Mouse (Mus musculus) liver, embryonic 15.5 days (tissue): ENCODE measurements around the gene Tubgcp4. TPM values are rescaled to one million over a fixed set of nuclear protein-coding genes. Genes with fewer than 3 reads are reported as not detected.

Source experiments
- ATAC-seq: fragments of 200-750 bp; cut with Nextera tagmentation; 2 replicates; pipeline ENCODE4 v1.8.0; 2017; ENCODE audit warnings: moderate number of reproducible peaks, mild to moderate bottlenecking, moderate library complexity; ENCODE audit not compliant: insufficient read depth
- H3K27ac ChIP-seq: fragments of 300-500 bp; sonication (generic); replicated peaks from 2 replicates; pipeline ENCODE4 v1.5.1; 2015; ENCODE audit warnings: mild to moderate bottlenecking, inconsistent platforms
- H3K27me3 ChIP-seq: fragments of 300-500 bp; sonication (generic); 2 replicates; pipeline ENCODE4 v1.6.1; 2015; ENCODE audit warnings: mild to moderate bottlenecking, inconsistent platforms
- H3K36me3 ChIP-seq: fragments of 300-500 bp; sonication (generic); replicated peaks from 2 replicates; pipeline ENCODE4 v1.6.1; 2015; ENCODE audit warnings: moderate library complexity, mild to moderate bottlenecking, inconsistent platforms
- H3K4me1 ChIP-seq: fragments of 300-500 bp; sonication (generic); replicated peaks from 2 replicates; pipeline ENCODE4 v1.6.1; 2015; ENCODE audit warnings: inconsistent platforms
- H3K4me2 ChIP-seq: fragments of 300-500 bp; sonication (generic); 2 replicates; pipeline ENCODE4 v1.6.1; 2015; ENCODE audit warnings: moderate library complexity, mild to moderate bottlenecking, inconsistent platforms
- H3K4me3 ChIP-seq: fragments of 300-500 bp; sonication (generic); replicated peaks from 2 replicates; pipeline ENCODE4 v1.5.1; 2015; ENCODE audit warnings: mild to moderate bottlenecking, inconsistent platforms
- H3K9ac ChIP-seq: fragments of 300-500 bp; sonication (generic); 2 replicates; pipeline ENCODE4 v1.6.1; 2015; ENCODE audit warnings: moderate library complexity, mild to moderate bottlenecking, inconsistent platforms
- H3K9me3 ChIP-seq: fragments of 300-500 bp; sonication (generic); replicated peaks from 2 replicates; pipeline ENCODE4 v1.6.1; 2016; ENCODE audit warnings: inconsistent platforms
- WGBS: fragments of 180-500 bp; shearing (Covaris S2); methylation state at CpG from one replicate; pipeline ENCODE4 v1.1.7; 2015; ENCODE audit warnings: mixed read lengths; ENCODE audit not compliant: insufficient replicate concordance; 5-methylcytosine and 5-hydroxymethylcytosine counted together
- polyA plus RNA-seq: library from polyadenylated mRNA; unstranded; fragments of >200 nt; fragmentation: Nextera tagmentation; extraction: Ambion mirVana; gene quantifications from 2 replicates; pipeline ENCODE4 v1.2.1, GENCODE M21; 2015

The Tubgcp4 gene
- polyA plus RNA-seq, 1 experiment from 2014 or later, result 17.8 TPM

DNA sequence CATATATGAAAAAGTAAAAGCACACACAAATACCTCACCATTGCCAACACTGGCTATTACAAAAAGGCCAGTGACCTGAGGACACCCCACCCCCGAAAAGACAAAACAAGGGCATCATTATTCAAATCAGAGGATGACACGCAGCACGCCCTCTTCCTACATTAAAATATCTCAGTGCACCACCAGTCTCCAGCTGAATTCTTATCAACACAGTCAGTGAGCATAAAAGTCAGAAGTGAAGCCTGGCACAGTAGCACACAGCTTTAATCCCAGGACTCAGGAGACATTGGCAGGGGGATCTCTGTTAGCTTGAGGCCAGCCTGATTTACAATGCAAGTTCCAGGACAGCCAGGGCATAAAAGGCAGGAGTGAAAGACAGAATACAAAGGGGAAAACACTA lies 36.1 kb downstream of the Tubgcp4 start:
- Histone ChIP-seq H3K4me3 (no peak overlapping the region), H3K27me3 (no peaks in the 10 kb centered on the region), H3K27ac (no peak overlapping the region), H3K9ac (no peak overlapping the region), H3K4me1 (peaks cover 6% of the 10 kb centered on the region; the same call in 1 of the 2 replicates), H3K9me3 (no peaks in the 10 kb centered on the region), H3K4me2 (no peak overlapping the region), H3K36me3 (peaks cover 90% of the 10 kb centered on the region)
- 55% methylated on average over 3 of the region's 3 CpGs for WGBS
- ATAC-seq, result no peak

DNA sequence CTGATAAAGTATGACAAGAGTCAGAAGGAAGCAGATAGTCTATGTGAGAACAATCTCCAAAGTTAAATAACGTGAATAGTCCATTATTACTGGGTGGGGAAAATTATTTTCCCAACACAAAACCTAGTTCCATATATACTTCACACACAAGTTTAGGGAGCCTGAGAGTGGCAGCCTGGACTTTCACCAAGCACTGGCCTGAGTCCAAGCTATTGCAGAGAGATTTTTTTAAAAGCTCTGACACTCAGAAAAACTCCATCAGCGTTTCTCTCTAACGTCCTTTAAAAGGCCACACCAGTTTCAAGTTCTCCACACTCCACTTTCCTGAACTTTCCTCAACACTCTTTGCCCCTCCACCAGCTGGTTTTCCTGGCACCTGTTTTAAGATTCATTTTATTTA lies 44.0 kb downstream of the Tubgcp4 start:
- no peak overlapping the region for H3K4me2 ChIP-seq
- WGBS, result 85% methylated on average over 3 of the region's 3 CpGs
- peaks cover 70% of the 10 kb centered on the region for H3K36me3 ChIP-seq
- no peak overlapping the region for H3K4me3 ChIP-seq
- no peaks in the 10 kb centered on the region for H3K4me1 ChIP-seq
- H3K9ac ChIP-seq, result no peak overlapping the region
- no peak overlapping the region for H3K27ac ChIP-seq
- H3K27me3 ChIP-seq, result no peaks in the 10 kb centered on the region
- no peak for ATAC-seq
- no peaks in the 10 kb centered on the region for H3K9me3 ChIP-seq

- H3K27ac ChIP-seq, result no peak overlapping the region
- no peak overlapping the region for H3K4me3 ChIP-seq
- H3K36me3 ChIP-seq, result peaks cover 59% of the 10 kb centered on the region
- H3K4me1 ChIP-seq, result no peaks in the 10 kb centered on the region
- ATAC-seq, result no peak
- H3K27me3 ChIP-seq, result no peaks in the 10 kb centered on the region
- H3K4me2 ChIP-seq, result no peak overlapping the region
- no peaks in the 10 kb centered on the region for H3K9me3 ChIP-seq
- no peak overlapping the region for H3K9ac ChIP-seq
Observed at GRCm38 (mm10) chr2:121219177-121219576, 48.7 kb downstream of the Tubgcp4 start.

- H3K27me3 ChIP-seq, result no peaks in the 10 kb centered on the region
- no peak overlapping the region for H3K4me3 ChIP-seq
- no peak overlapping the region for H3K4me2 ChIP-seq
- H3K9ac ChIP-seq, result no peak overlapping the region
- peaks cover 53% of the 10 kb centered on the region for H3K36me3 ChIP-seq
- H3K27ac ChIP-seq, result no peak overlapping the region
- no peaks in the 10 kb centered on the region for H3K4me1 ChIP-seq
- no peak for ATAC-seq
- no peaks in the 10 kb centered on the region for H3K9me3 ChIP-seq
Observed at GRCm38 (mm10) chr2:121219994-121220393, 49.5 kb downstream of the Tubgcp4 start.

GRCm38 (mm10) chr2:121223010-121223409 lies 52.6 kb downstream of the Tubgcp4 start:
- Histone ChIP-seq H3K9me3 (no peaks in the 10 kb centered on the region), H3K4me1 (no peaks in the 10 kb centered on the region; the same call in 1 of the 2 replicates), H3K9ac (no peak overlapping the region), H3K36me3 (peaks cover 66% of the 10 kb centered on the region), H3K4me3 (no peak overlapping the region), H3K27ac (no peak overlapping the region), H3K27me3 (no peaks in the 10 kb centered on the region), H3K4me2 (no peak overlapping the region)
- 84% methylated on average over 2 of the region's 2 CpGs for WGBS
- ATAC-seq, result no peak

GRCm38 (mm10) chr2:121228135-121228534 lies 57.7 kb downstream of the Tubgcp4 start:
- peaks cover 19% of the 10 kb centered on the region for H3K4me1 ChIP-seq
- H3K9me3 ChIP-seq, result no peaks in the 10 kb centered on the region
- no peak for ATAC-seq
- no peak overlapping the region for H3K9ac ChIP-seq
- no peak overlapping the region for H3K4me2 ChIP-seq
- WGBS, result 77% methylated on average over 4 of the region's 4 CpGs
- H3K36me3 ChIP-seq, result peaks cover 65% of the 10 kb centered on the region
- H3K4me3 ChIP-seq, result no peak overlapping the region
- no peak overlapping the region for H3K27ac ChIP-seq
- H3K27me3 ChIP-seq, result no peaks in the 10 kb centered on the region

- peak overlapping the region; percentile 70 for H3K9ac ChIP-seq
- H3K4me3 ChIP-seq, result peak overlapping the region; percentile 66
- WGBS, result 31% methylated on average over 8 of the region's 8 CpGs
- peaks cover 38% of the 10 kb centered on the region for H3K36me3 ChIP-seq
- peaks cover 43% of the 10 kb centered on the region for H3K4me1 ChIP-seq
- no peaks in the 10 kb centered on the region for H3K9me3 ChIP-seq
- ATAC-seq, result peak; percentile 99
- peak overlapping the region; percentile 95 for H3K27ac ChIP-seq
- no peaks in the 10 kb centered on the region for H3K27me3 ChIP-seq
- H3K4me2 ChIP-seq, result peak overlapping the region; percentile 74
Observed at GRCm38 (mm10) chr2:121235460-121236072, 65.1 kb downstream of the Tubgcp4 start.

- Histone ChIP-seq H3K4me2 (no peak overlapping the region), H3K36me3 (peaks cover 22% of the 10 kb centered on the region; the same call in 1 of the 2 replicates), H3K9ac (no peak overlapping the region), H3K27ac (no peak overlapping the region), H3K27me3 (no peaks in the 10 kb centered on the region), H3K9me3 (no peaks in the 10 kb centered on the region), H3K4me1 (peaks cover 24% of the 10 kb centered on the region), H3K4me3 (no peak overlapping the region)
- no peak for ATAC-seq
- WGBS, result 65% methylated on average over 4 of the region's 4 CpGs
Observed at GRCm38 (mm10) chr2:121239426-121239825, 69.0 kb downstream of the Tubgcp4 start.

DNA sequence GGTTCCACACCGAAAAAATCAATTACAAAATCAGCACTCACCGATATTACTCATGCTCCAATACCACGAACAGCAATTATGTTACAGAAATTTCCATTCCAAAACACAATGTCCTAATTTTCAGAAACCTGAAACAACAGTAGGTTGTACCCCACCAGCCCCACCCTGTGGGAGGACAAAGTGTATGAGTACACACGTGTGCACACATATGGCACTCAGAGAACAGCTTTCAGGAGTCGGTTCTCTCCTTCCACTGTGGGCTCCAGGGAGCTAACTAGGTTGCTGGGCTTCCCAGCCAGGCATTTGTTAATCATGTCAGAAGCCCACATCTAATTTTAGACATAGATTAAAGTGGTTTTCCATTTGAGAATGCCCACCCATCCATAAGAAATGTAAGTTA lies 73.6 kb downstream of the Tubgcp4 start:
- no peaks in the 10 kb centered on the region for H3K9me3 ChIP-seq
- no peaks in the 10 kb centered on the region for H3K27me3 ChIP-seq
- 81% methylated on average over 5 of the region's 5 CpGs for WGBS

More for the DNA sequence above, 73.6 kb downstream of the Tubgcp4 start:
- no peak overlapping the region for H3K27ac ChIP-seq
- no peak overlapping the region for H3K9ac ChIP-seq
- peaks cover 10% of the 10 kb centered on the region; the same call in 1 of the 2 replicates for H3K36me3 ChIP-seq
- no peak for ATAC-seq
- H3K4me2 ChIP-seq, result no peak overlapping the region
- H3K4me1 ChIP-seq, result no peaks in the 10 kb centered on the region
- no peak overlapping the region for H3K4me3 ChIP-seq

Other genes with a start within 250 kb of the Tubgcp4 start
- 10.8 and 11.9 TPM in 2 replicates for gene Ubr1, start 199.9 kb upstream of the Tubgcp4 start, polyA plus RNA-seq
- 2.2 and 2.6 TPM in 2 replicates for gene Tmem62, start 193.6 kb upstream of the Tubgcp4 start, polyA plus RNA-seq
- gene Ccndbp1, start 162.3 kb upstream of the Tubgcp4 start, polyA plus RNA-seq, result 51.1 and 52.6 TPM in 2 replicates
- gene Epb42, start 133.6 kb upstream of the Tubgcp4 start, polyA plus RNA-seq, result 161 and 174 TPM in 2 replicates
- gene Tgm5, start 84.8 kb upstream of the Tubgcp4 start, polyA plus RNA-seq, result not detected in 2 replicates
- not detected in 2 replicates for gene Tgm7, start 60.9 kb upstream of the Tubgcp4 start, polyA plus RNA-seq
- gene Adal, start 30.2 kb upstream of the Tubgcp4 start, polyA plus RNA-seq, result 8.1 and 8.9 TPM in 2 replicates
- gene Lcmt2, start 30.0 kb upstream of the Tubgcp4 start, polyA plus RNA-seq, result 8.8 and 10.5 TPM in 2 replicates
- 3.8 and 4.3 TPM in 2 replicates for gene Zscan29, start 471 bp downstream of the Tubgcp4 start, polyA plus RNA-seq
- 20.5 and 20.9 TPM in 2 replicates for gene Trp53bp1, start 100.8 kb downstream of the Tubgcp4 start, polyA plus RNA-seq
- 0.09 and 0.13 TPM in 2 replicates for gene Map1a, start 118.9 kb downstream of the Tubgcp4 start, polyA plus RNA-seq
- 5.9 and 6.2 TPM in 2 replicates for gene Ppip5k1, start 184.7 kb downstream of the Tubgcp4 start, polyA plus RNA-seq
- gene Ckmt1, start 187.1 kb downstream of the Tubgcp4 start, polyA plus RNA-seq, result 0.46 and 0.68 TPM in 2 replicates
- not detected in 2 replicates for gene Strc, start 216.5 kb downstream of the Tubgcp4 start, polyA plus RNA-seq
- gene Pdia3, start 243.1 kb downstream of the Tubgcp4 start, polyA plus RNA-seq, result 271 and 287 TPM in 2 replicates
- gene Catsper2, start 243.1 kb downstream of the Tubgcp4 start, polyA plus RNA-seq, result 0.61 and 0.97 TPM in 2 replicates